Mouse (Mus musculus) cerebellum, postnatal 14 days (tissue): ENCODE data around the gene Tmem51.
"Not testable (repeated sequence)": the region's sequence is repeated elsewhere in the genome, so short reads cannot be mapped to it uniquely, and the experiment has no call there.

Source experiments
- DNase-seq, 2 experiments: peaks; one replicate each; pipeline ENCODE4 v3.0.0; 2021; ENCODE audit warnings: mixed read lengths in 2 of 2

The Tmem51 gene

DNA sequence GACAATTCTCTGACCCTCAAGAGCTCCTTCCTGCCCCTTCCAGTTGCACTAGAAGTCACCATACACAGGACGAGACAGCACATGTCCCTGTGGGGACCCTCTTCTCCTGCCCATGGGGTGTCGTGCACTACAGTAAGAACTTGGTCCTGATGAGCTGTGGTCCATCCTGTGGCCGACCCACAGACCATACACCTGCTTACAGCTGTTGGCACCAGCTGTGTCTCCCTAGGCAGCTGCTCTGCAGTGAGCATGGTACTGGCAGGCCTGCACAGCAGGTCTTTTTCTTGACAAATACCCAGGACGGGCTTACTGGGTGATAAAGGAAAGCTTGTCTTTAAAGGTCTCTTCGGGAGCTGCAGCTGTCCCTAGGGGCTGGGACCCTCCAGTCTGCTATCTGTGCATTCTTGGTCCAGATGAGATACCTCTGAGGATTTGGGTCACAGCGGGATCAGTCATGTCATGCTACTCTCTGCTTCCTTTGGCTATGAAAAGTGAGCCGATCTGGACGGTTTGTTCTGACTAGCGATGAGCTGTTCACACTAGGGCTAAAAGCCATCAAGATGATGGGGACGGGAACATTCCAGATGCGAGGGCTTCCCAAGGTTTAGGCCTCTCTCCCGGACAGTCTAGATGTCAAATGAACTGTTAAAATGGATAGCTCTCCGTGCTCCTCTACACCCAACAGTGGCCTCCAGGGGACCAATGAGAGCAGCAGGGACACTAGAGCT, 24.8 kb downstream of the Tmem51 start:
- DNase-seq, result no peak

DNA sequence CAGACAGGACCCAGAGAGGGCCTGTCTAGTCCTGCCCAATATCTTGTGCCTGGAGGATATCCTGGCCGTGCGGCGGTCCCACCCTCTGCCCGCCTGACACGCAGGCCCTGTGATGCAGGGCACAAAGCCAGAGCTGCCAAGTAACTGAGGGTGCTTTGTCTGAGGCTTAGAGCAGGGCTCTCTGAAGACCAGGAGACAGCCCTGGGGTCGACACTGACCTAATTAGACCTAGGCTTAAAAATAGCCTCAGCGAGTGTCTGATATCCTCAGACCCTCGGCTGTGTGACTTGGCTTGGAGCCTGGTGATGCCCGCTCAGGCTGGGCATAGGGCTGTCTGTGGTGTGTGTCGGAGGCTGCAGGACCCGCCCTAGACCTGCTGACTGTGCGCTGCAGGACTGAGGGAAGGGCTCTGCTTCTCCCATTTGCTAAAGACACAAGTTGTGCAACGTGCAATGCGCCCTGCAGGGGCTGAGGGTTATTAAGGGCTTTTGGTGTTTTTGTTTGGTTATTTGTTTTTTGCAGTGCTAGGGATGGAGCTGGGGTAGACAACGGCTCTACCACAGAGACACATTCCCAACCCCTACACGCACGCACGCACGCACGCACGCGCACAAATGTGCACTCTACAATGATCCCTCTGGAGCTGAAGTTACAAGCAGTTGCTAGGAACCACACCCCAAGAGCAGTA, 26.4 kb downstream of the Tmem51 start:
- DNase-seq, result peak; percentile 81

DNA sequence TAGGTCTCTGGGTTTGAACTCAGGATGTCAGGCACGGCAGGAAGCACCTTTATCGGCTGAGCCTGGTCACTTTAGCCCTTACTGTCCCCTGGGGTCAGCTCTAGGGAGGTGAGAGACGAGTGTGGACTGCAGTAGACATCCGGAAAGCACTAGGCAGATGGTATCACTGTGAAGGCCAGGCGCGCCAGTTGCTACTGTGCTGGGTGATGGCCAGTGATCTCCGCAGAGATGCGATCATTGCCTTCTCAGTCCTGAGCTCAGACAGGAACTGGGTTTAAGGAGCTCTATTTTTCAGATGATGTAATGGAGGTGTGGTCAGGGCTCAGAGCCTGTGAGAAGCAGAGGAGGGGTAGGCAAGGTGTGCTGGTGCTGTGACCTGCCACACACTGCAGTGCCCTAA, 28.5 kb downstream of the Tmem51 start:
- DNase-seq, result peak; percentile 89 to 91

DNA sequence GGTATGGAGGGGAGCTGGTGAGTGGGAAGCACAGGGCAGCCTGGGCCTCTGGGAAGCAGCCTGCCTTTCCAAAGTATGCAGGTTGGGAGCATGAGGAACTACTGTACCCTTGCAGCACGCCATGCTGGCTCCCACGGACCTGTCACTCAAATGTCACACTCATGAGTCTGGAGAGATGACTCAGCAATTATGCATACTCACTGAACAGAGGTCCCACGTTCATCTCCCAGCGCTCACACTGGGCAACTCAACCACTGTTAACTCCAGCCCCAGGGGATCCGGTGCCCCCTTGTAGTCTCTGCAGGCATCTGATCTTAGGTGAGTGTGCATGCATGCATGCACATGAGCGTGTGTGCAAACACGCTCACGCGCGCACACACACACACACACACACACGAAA, 29.5 kb downstream of the Tmem51 start:
- no peak for DNase-seq

DNA sequence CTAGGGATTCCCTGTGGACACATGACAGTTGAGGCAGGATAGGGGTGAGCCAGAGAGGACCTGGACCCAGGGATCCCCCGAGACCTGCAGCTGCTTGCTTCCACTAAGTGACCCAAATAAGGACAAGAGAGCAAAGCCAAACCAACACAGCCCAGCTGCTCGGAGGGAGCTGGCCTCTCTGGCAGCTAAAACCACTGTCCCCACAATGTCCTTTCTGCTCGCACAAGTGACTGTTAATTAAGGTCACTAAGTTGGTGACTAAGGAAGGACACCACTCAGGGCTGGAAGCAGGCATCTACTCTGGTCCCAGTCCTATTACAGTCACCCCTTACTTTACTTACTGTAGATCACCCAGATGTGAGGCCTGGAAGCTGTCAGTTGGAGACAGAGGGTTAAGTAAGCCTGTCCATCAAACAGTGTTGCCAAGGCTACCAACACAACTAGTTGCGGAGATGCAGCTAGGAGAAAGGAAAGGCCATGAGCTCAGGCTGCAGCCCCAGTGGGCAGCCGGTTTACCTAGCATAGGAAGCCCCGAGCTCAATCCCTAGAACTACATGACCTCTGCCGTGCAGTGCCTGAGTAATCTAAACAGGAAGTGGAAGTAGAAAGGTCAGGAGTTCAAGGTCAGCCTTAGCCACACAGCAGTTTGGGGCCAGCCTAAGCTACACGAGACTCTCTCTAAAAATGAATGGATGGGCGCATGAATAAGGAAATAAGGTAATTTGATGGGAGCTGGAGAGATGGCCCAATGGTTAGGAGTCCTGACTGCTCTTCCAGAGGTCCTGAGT, 30.2 kb downstream of the Tmem51 start:
- no peak for DNase-seq

DNA sequence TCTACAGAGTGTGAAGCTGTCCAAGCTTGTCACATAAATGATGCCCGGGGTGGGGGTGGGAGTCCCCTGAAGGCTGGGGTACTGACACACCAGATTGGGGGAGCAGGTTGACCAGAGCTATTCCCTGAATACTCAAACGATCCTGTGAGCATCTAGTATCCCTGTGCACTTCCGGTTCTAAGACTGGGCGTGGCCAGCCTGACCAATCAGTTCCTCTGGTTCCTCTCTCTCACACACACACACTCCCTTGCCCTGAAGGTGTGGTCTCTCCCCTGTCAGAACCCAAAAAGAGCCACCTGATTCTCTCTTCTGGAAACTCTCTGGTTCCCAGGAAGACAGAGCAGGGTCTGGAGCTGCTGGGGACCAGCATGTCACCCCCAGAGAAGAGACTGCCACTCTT, 30.8 kb downstream of the Tmem51 start:
- no peak for DNase-seq

DNA sequence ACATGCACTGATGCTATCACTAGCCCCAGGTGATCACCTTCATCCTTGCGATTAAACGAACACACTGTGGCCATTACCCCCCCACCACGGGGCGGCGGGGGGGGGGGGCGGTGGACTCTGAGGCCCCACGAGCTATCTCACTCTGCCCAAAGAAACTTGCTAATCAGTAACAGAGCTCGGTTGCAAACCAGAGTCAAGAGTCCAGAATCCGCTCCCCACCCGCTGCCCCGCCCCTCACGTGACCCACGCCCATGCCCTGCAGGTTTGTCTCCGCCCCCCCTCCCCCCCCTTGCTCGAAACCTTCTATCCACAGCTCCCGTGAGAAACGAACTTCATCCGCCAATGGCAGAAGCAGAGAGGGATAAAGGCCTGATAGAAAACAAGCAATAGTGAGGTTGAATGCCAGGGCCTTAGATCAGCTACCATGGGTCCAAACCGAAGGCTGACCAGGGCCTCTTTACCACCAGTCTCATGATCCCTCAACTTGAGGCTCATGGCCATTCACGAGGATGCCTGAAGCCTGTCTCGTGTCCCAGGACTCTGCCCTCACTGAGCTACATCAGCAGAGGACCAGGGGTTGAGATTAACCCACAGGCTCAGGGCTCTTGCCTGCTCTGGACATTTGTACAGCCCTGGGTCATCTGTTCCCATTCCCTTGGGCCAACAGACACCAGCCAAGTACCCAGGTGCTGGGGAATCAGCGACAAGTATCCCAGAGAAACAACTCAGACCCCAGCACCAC, 31.5 kb downstream of the Tmem51 start:
- no peak for DNase-seq

DNA sequence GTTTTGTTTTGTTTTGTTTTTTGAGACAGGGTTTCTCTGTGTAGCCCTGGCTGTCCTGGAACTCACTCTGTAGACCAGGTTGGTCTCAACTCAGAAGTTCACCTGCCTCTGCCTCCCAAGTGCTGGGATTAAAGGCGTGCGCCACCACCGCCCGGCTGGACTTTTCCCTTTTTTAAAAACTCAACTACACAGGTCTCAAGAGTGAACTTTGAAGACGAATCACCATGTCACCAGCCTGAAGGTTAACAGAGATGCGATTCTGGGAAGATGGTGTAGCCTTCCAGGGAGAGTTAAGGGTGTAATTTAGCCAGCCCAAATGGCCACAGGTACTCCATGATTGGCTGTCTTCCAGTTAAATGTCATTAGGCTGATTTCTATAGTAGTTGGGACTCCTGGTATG, 32.2 kb downstream of the Tmem51 start:
- not testable (repeated sequence) for DNase-seq

DNA sequence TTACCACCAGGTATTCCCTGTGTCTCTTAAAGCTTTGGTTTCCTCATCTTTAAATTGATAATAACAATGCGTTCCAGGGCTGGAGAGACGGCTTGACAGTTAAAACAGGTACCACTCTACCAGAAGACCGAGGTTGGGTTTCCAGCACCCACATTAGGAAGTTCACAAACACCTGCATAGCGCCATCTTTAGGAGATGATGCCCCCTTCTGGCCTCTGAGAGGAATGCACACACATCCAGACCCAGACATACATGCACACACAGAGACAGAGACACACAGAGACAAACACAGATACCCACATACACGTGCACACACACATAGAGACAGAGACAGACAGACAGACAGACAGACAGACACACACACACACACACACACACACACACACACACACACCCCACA, 34.1 kb downstream of the Tmem51 start:
- DNase-seq, result no peak

DNA sequence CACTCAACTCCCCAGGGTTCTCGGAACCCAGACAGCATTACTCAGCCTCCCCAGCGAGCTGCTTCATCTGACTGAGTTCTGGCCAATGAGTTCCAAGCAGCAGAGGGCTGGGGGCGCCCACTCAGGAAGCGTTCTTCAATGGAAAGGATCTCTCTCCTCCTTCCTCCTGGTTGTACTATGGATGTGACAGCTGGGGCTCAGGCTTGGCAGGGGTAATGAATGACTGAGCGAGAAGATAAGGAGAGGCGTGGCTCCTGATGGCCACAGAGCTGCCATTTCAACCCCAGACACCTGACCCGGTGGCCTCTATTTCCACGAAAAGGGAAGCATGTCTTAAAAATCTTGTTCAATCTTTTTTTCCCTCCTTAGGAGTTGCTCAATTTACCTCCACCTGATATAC, 35.7 kb downstream of the Tmem51 start:
- DNase-seq, result no peak

DNA sequence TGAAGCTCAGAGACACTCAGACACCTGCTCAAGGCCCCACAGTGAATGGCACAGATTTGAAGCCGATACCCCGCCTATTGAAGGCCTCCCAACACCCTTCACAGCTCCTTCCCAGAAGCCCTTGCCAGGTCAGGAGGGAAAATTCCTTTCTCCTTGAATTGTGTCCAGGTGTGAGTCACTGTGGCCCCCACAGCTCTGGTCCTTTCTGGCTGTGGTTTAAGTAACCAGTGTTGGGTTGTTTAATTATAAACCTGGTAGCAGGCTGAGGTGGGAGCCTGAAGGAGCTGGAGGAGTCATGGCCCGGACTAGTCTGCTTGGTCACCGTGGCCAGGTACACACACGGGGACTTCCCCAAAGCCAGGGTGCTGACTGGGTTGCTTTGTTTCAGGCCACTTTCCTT, 37.1 kb downstream of the Tmem51 start:
- no peak for DNase-seq

DNA sequence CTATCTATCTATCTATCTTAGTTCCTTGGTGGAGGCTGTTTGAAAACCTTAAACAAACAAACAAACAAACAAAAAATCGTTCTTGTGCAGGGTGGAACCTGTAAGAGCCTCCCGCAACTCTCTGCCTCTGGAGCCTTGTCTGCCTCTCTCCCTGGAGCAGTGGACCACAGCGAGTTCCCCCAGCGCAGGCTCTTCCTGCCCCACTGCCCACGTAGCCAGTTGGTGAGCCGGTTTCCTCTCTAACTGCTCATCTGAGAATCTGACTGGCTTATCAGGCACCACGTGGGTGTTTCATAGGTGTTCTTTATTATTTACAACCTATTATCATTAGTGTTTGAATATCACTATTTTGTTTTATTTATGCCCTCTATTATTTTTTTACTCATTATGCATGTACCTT, 37.6 kb downstream of the Tmem51 start:
- no peak for DNase-seq

DNA sequence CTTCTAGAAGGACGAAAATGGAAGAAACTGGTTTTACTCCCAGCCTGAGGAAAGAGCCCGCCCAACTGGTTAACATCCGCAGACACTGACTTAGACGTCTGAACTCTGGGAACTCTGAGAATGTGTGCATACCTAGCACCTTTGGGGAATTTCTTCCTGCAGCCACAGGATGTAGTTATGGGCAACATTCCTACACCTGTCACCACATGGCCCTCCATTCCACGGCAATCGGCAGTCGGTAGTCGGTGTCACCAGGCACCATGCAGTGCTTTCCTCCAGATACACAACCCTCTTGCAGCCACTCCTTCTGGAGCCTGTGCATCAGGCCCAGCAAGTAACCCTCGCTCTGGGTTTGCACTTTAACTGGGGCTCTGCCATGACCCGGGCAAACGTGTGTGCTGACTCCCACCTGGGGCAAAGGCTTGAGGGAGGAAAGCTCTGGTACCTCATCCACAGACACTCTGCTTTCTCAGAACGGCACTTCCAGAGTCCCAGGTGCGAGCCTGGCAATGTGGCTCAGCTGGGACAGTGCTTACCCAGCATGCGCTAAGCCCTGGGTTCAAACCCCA, 38.4 kb downstream of the Tmem51 start:
- DNase-seq, result no peak

DNA sequence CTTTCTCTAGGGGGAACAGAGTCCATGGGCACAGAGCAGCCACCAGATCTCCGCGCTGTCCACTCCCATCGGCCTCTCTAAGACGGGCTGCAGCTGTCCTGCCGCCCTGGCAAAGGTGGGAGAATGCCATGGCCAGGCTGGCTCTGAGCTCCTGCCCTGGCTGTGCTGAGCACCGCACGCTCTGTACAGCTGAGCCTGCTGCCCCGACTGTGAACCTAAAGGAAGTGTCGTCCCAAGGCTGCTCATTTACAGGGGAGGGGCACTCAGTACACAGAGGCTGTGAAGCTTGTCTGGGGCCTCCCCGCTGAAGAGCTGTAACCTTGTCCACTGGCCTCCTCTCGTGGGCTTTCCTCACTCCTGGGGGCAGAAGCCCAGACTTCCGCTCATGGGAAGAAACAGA, 39.7 kb downstream of the Tmem51 start:
- DNase-seq, result no peak

DNA sequence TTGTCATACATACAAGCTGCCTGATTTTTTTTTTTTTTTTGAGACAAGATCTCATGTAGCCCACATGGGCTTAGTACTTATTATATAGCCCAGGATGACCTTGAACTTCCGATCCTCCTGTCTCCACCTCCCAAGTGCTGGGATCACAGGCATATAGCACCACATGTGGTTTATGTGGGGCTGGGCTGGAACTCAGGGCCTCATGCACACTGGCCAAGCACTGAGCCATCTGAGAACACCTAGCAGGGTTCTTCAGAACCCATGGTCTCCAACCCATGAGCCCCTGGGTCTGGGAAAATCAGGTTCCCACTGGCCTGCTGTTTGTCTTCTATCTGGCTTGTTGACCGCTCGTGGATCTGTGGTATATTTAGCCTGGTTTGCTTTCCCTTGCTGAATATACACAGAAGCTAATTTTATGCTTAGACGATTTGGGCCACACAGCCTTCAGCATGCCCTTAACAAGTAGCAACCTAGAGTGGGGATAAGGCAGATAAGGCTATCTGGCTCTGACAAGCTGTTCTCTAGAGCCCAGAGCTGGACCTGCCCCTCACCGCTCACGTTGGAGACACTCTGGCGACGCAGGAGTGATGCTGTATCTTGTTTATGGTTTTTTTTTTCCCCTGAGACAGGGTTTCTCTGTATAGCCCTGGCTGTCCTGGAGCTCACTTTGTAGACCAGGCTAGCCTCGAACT, 44.3 kb downstream of the Tmem51 start:
- DNase-seq, result no peak

DNA sequence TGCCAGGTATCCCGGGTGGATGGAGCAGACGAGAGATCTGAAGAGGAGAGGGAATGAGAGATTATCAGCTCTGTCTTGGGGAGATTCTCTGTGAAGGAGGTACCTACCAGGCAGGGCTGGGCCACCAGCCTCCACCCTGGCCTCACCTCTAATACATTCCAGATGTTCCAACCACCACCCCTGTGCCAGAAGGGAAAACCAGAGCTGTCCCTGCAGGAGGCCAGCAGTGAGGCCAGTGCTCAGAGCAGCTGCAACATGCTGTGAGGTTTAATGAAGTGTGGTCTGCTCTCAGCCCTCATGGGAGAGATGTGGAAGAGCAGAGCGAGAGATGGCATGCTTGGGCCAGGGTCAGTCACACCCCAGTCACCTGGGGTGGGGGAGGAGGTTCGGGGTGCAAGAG, 46.2 kb downstream of the Tmem51 start:
- no peak for DNase-seq

DNA sequence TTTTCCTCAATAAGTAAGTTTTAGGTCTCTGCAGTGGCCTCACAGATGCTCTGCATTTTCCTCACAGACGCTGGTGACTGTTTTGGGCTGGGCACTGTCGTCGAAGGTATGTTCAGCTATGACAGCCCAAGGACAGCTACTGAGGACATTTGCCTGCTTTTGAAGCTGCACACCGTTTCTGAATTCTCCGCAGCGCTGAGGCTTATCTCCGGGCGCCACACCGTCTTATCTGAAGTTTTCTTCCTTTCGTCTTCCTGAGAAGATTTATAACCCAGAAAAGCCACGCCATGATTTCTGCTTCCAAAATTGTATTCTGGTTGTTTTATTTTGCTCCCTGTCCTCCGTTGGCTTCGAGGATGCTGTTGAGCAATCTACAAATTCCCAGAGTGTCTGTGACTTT, 55.6 kb downstream of the Tmem51 start:
- DNase-seq, result no peak

DNA sequence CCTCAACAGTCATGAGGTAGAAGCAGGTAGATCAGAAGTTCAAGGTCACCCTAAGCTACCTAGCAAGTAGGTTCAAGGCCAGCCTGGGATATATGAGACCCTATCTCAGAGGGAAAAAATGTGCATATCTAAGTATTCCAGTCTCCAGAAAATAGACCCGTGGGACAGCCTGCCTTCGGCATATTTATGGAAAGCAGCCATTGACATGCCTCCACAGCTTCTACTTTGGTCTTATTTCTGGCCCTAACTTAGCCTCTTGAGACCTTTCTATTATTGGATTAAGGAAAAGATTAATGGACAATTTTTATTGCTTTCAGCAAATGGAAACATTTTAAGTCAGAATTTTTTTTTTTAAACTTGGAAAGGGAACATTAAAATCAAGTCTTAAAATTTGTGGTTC, 57.1 kb downstream of the Tmem51 start:
- DNase-seq, result no peak

DNA sequence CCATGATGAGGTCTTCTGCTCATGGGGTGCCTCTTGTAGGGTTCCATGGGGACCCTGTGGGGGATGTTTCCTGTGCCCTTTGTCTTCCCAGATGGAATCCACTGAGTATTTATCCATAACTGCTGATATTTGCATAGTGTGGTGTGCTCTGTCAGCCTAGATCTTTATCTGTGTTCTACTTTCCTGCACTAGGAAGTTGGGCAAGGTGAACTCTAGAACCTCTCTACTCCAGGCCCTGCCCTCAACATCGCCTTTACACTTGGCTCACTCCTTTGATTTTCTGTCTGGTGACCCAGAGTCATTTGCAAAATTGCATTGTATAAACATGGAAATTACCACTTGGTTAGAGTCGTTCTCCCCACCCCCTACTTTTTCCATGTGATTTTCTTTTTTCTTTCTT, 59.6 kb downstream of the Tmem51 start:
- DNase-seq, result no peak

DNA sequence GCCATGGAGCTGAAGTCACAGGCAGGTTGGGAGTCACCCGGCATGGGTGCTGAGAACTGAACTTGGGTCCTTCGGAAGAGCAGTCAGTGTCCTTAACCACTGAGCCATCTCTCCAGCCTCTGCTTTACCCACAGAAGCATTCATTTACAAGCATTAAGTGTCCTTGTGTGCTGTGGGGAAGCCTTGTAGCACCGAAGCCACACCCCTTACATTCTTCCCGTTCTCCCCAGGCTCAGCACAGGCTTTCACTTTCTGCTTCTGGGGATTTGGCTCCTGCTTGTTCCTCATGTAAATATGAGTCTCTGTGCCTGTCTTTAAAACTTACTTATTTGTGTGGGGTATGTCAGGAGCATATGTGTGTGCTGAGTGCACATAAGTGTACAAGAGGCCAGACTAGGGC, 60.9 kb downstream of the Tmem51 start:
- DNase-seq, result no peak

DNA sequence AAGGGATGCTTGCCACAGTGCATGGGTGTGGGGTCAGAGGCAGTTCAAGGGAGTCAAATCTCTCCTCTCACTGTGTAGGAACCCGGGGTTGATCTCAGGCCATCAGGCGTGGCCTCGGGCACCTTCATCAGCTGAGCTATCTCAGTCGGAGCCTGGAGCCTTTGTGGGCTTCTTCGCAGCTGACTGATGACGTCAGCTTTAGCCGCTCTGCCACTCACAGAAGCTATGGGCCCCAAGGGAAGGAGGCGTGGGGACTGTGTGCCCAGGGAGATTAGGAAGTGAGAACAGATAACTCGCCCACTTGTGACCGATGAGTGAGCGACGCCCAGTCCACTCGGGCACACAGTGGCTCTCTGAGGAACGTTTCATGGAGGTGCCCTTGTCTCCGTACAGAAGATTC, 66.4 kb downstream of the Tmem51 start:
- no peak for DNase-seq
